Mouse (Mus musculus) cortical plate, adult 2 months (tissue): ENCODE results near the gene Ceacam19.

Experiments used
- CTCF ChIP-seq: fragments of 200-500 bp; IDR thresholded peaks from 2 replicates; pipeline ENCODE4 v1.5.1; 2011; ENCODE audit warnings: mild to moderate bottlenecking, control low read depth, low read length; ENCODE audit not compliant: insufficient read depth; ENCODE audit errors: extremely low read depth
- POLR2A ChIP-seq: fragments of 200-500 bp; IDR thresholded peaks from 2 replicates; pipeline ENCODE4 v1.6.1; 2011; ENCODE audit warnings: mild to moderate bottlenecking, low read length, control low read depth; ENCODE audit not compliant: insufficient read depth; ENCODE audit errors: extremely low read depth

GRCm38 (mm10) chr7:19855663-19856062, 32.1 kb downstream of the Ceacam19 start:
- TF ChIP-seq CTCF = no peak
- no peak for TF ChIP-seq POLR2A
